Mouse (Mus musculus): ENCODE results near the gene B130006D01Rik. TPM values are rescaled to one million over a fixed set of nuclear protein-coding genes. Genes with fewer than 3 reads are reported as not detected.

B130006D01Rik gene
- 1 to 10 TPM; 1.5 to 1.9 TPM for total RNA-seq (2021)

DNA sequence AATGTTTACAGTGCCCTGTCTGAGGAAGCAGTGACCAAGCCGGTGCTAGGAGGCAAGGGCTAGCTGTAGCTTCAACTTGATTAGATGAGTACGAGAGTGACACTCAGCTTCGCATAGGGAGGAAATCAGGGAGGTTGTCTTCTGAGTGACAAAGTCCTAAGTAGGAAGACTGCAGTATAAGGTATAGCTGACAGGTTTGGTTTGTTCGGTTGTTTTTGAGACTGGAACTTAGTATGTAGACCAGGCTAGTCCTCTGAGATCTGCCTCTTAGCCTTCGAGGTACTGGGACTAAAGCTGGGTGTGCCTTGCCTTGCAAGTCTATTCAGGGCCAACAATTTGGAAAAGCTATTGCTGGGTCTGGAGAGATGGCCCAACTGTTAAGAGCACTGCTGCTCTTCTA, at the start of gene B130006D01Rik:
B130006D01Rik (plus strand) TSS at position 301 of the 400 bp plus-strand sequence.
- no peak for DNase-seq

DNA sequence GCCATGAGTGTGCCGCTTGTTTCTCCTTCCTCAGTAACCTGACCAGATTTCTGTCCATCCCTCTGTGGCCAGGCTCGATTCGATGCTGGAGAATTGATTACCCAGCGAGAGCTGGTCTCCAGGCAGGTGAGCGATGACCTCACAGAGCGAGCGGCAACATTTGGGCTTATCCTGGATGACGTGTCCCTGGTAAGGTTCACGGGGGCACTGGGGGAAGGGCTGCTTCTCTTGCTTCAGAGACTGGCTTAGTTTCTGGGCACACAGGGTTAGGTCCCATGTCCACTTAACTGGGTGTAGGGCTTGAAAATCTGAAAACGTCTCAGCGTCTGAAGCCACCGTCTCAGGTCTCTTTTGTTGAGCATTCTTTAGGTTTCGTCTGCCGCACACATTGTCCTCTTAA, 47.9 kb upstream of the B130006D01Rik start:
- no peak for DNase-seq

DNA sequence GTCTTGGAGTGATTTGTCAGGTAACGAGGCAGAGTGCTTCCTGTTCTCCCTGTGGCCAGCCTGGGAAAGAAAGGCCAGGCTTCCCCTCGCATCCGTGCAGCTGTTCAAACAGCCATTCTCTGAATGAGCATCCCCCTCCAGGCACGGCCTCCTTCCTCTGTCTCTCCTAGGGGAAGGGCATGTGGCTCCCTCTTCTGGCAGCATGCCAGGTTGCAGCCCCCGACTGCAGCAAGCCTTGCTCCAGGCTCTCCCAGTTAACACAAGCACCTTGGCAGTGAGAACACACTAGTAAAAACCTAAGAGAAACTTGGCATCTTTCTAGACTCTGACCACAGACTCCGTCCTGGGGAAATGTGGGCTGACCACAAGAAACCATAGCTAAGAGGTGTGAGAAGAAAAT, 47.1 kb upstream of the B130006D01Rik start:
- DNase-seq: peak; percentile 24 to 30

DNA sequence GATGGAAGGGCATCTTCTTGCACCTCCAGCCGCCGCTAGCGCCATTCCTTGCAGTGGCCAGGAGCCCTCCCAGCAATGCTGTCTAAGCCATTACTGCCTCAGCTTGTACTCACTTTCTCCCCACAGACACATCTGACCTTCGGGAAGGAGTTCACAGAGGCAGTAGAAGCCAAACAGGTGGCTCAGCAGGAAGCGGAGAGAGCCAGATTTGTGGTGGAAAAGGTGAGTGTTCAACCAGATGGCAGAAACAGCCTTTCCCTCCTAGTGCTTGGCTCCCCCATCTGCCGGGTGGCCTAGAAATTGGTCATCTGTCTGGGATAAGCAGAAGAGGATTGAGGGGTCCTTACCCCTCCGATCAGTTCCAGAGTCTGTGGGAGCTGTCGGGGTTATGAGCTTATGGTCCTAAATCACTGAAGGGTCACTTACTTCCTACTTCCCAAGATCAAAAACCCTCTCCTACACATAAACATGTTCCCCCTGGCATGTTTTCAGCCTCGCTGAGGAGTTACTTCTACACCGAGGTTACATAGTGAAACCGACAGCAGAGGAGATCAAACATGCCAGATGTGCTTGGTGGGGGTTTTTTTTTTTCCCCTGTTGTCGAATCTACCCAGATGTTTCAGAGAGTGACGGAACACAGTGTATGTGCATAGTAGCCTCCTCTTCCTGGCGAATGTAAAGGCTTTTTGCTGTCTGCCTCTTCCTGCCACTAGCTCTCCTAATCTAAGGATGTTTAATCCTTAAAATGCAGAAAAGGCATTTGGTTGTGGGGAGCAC, 45.3 kb upstream of the B130006D01Rik start:
- no peak for DNase-seq

DNA sequence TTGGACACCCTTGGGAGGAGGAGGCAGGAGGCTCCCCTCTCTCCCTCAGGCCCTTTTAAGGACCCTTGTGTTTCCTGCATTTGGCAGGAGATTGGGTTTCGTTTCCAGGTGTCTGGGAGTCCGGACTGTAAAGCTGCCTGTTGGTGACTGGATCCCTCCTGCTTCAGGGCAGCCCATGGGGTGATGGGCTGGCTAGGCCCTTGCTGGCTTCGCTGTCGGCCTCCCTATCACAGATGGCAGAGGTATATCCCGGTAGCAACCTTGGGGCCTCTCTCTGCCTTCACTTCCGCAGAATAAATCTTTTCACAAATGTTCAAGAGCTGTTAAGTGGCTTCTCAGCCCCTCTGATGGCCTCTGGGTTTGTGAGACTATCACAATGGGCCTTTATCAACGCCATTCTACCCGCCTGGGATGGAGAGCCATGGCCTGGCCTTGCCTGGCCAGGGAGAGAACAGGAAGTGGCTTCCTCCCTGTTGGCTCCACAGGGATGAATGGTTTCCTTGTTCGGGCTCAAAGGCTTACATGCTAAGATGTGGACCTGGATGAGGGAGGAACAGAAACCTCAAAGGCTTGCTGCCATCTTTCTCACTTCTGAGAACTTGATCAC, 41.3 kb upstream of the B130006D01Rik start:
- DNase-seq: no peak

- DNase-seq: no peak
Measured at GRCm38 (mm10) chr11:95682946-95683345, 40.4 kb upstream of the B130006D01Rik start.

- peak; percentile 72 to 73 for DNase-seq
Measured at GRCm38 (mm10) chr11:95686031-95686430, 37.4 kb upstream of the B130006D01Rik start.

DNA sequence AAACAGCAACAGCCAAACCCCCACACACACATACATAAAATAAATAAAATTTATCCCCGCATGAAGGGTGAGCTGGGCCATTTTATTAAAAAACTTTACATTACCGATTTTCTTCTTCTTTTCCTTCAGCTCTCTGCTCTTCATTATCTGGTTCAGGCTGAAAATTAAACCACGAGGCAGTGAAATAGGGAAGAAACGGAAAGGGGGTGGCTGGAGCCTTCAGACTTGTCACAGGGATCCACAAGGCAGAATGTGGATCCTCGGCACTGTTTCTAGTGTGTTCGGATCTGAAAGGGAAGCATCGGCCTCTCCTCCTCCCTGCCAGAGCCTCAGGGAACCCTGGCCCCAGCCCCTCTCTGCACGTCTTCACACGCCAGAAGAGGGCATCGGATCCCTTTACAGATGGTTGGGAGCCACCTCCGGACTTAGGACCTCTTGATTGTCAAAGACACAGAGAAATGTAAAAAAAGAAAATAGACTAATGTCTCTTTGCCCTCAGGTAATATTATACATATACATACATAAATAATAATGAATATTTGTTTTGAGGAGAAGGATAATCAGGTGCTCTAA, 36.2 kb upstream of the B130006D01Rik start:
- DNase-seq: no peak

DNA sequence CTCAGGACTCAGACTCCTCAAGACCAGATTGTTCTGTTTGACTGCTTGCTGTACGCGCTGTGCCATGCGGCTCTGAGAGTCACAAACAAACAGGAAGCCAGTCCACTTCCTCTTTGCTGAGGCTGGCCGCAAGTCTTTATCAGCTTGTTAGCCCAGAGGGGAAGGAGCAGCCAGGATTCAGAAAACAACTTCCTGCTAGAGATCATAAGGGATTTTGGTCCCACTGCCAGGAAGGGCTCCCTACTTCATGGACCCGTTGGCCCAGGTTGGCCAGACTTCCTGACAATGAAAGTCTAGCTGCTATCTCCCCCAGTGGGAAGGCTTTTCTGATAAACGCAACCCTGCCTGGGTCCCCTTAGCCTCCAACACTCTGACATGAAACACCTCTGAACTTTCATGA, 34.9 kb upstream of the B130006D01Rik start:
- DNase-seq: no peak

- DNase-seq: no peak
Measured at GRCm38 (mm10) chr11:95688981-95689380, 34.4 kb upstream of the B130006D01Rik start.

GRCm38 (mm10) chr11:95689544-95689943, 33.8 kb upstream of the B130006D01Rik start:
- no peak for DNase-seq

GRCm38 (mm10) chr11:95698541-95698940, 24.8 kb upstream of the B130006D01Rik start:
- DNase-seq: no peak

DNA sequence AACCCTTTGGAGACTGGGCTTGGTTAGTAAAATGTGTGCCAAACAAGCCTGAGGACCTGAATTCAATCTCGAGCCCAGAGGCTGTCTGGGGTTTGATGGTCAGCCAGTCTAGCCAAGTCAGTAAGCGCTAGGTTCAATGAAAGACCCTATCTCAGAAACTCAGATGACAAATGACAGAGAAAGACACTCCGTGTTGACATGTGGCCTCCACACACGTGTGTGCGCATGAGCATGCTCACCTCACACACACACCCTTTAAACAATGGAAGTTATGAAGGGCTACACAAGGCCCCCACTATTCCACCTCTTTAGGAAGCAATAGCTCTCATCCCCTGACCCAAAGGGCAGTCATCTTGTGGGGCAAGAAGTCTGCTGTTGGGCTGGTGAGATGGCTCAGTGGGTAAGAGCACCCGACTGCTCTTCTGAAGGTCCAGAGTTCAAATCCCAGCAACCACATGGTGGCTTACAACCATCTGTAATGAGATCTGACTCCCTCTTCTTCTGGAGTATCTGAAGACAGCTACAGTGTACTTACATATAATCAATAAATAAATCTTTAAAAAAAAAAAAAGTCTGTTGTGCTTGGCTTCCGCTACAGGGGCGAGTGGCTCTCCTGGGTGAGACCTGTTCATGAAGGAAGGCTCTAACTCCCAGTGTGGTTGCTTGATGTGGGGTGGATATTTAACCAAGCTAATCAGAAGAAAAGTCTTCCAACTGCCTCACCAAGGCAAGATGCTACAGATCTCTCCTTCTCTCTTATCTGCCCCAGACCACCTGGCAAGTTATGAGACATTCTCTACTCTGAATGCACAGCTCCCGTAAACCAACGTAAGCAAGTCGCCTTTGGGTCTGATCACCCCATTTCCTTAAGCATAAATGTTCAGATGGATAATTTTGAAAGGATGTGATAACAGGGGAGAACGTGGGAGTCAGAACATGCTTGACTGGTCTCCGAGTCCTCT, 22.3 kb upstream of the B130006D01Rik start:
- no peak for DNase-seq

DNA sequence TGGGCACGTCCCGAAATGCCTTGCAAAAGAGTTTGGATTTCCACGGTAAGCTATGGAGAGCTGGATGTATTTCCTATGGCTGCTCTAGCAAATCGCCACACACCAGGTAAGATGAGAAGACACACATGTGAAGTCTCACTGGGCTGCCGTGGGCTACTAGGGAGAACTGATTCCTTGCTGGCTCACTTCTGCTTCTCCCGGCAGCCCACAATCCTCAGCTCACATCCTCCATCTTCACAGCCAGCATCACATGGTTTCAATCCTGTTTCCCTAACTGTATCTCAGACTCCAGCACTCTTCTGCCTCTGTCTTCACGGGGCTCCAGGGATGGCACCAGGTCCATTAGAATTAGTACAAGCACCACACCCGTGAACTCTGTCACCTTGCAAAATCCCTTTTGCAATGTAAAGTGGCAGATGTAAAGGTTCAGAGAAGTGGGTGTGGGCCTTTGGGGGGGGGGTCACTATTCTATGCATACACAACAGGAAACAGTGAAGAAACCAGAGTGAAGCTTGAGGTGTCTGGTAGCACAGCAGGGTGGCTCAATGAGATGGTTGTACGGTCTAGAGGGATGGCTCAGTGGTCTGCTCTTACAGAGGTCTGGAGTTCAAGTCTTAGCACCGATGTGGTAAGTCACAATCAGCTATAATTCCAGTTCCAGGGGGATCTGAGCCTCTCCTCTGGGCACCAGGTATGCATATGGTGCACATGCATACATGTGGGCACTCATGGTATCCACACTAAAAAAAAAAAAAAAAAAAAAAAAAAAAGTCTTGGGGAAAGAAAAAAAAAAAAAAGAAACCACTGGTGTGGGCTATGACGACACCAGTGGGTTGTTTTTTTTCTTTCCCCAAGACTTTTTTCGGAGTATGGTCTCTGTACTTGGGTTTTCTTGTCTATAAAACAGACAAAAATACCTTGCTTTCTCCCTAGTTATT, 19.1 kb upstream of the B130006D01Rik start:
- DNase-seq: no peak

DNA sequence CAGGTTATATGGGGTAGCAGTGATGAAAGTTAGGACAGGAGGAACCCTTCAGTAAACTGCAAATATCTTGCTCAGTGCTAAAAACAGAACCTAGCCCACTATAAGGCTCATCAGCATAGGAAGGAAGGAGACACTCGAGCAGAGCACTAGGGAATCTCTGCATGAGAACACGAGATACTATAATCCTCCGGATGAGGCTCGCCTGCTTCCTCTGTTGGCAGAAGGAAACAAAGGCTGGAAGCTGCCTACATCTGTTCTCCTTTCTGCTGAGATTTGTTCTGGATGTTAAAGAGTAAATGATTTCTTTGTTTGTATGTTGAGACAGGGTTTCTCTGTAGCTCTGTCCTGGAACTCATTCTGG, 18.4 kb upstream of the B130006D01Rik start:
- DNase-seq: no peak

- DNase-seq: no peak
Measured at GRCm38 (mm10) chr11:95709534-95710040, 13.8 kb upstream of the B130006D01Rik start.

DNA sequence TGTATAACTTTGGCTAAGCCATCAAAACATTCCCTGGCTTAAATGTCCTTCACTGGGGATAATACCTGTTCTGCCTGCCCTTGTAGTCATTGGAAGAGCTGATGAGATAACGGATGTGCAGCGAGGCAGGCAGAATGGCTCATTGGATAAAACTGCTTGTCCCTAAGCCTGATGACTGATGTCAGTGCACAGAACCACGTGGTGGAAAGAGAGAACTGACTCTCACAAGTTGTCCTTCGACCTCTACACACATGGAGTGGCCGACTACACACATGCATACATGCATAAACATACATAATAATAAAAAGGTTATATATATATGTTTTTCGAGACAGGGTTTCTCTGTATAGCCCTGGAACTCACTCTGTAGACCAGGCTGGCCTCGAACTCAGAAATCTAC, 12.9 kb upstream of the B130006D01Rik start:
- no peak for DNase-seq

GRCm38 (mm10) chr11:95712085-95712562, 11.3 kb upstream of the B130006D01Rik start:
- DNase-seq: peak in 1 of 2 experiments; percentile 9

DNA sequence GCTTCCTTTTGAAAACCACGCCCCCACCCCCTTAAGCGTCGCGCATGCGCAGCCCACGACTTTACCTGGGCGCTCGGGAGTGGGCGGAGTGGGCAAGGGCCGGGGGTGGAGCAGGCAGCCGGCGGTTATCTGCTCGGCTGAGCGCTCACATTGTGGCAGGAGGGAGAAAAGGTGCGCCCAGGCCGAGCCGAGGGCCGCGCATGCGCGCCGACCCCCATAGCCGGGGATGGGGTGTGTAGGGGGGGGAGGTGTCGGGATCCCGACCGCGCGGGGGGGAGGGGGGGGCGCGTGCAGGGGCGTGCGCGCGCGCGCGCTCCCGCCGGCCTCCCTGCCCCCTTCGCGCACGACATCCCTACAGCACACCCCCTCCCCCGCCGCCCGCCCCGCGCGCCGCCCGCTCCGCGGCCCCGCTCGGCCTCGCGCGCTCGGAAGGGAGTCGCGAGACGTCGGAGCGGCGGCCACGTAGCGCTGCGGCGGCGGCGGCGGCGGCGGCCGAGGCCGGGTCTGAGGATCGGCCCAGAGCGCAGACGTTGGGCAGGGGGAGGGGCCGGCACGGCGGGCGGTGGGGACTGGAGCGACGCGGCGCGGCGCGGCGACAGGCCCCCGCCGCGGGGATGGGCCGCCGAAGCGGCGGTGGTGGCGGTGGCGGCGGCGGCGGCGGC, 10.7 kb upstream of the B130006D01Rik start, which contains the start of gene Zfp652:
Zfp652 (plus strand) TSS at position 111 of the 662 bp plus-strand sequence.
- DNase-seq: peak; percentile 64 to 74

DNA sequence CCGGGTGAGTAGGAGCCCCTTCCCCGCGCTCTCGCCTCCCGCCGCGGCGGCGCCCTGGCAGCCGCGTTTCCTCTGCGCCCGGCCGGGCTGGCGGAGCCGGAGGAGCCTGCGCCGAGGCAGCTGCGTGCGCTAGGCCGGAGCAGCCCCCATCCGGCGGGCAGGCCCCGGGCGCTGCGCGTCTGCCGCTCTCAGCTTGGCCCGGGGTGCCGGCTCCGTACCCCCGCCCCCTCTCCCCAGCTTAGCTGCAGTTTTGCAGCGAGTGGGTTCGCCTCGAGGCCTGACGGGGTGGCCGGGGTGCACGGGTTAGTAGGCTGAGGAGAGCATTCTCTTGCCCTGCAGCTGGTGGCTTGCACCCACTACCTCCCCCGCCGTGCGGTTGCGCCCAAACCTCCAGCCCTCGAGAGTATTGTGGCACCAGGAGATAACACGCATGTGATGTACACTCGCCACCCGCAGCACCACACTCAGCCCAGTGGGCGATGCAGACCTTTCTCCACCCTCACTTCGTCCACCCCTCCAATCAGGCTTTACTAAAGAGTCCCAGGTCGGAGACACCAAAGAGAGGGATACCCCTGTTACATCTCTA, 10.1 kb upstream of the B130006D01Rik start:
- peak; percentile 56 to 57 for DNase-seq
